Mouse (Mus musculus) brain, embryonic 14.5 days (tissue): ENCODE measurements around the gene Lrrk1.

Experiments
- CTCF ChIP-seq: fragments of 200-500 bp; IDR thresholded peaks from 2 replicates; pipeline ENCODE4 v1.5.1; 2012; ENCODE audit warnings: inconsistent platforms, mild to moderate bottlenecking, moderate library complexity, borderline replicate concordance; ENCODE audit not compliant: insufficient read depth, insufficient read length; ENCODE audit errors: extremely low read depth
- POLR2A ChIP-seq: fragments of 200-500 bp; IDR thresholded peaks from 2 replicates; pipeline ENCODE4 v1.6.1; 2012; ENCODE audit warnings: mild to moderate bottlenecking, inconsistent platforms, borderline replicate concordance; ENCODE audit not compliant: poor library complexity, insufficient read depth, insufficient read length, severe bottlenecking; ENCODE audit errors: extremely low read depth

GRCm38 (mm10) chr7:66384213-66384612, 3.9 kb downstream of the Lrrk1 start:
- no peak for TF ChIP-seq POLR2A
- no peak for TF ChIP-seq CTCF
